Mouse (Mus musculus) liver, adult 2 months (tissue): ENCODE measurements around the gene Per2.

ENCODE experiments used
- CTCF ChIP-seq: fragments of 200-500 bp; IDR thresholded peaks from 2 replicates; pipeline ENCODE4 v1.5.1; 2011; ENCODE audit warnings: low read depth, low read length, control low read depth
- POLR2A ChIP-seq: fragments of 200-500 bp; IDR thresholded peaks from 2 replicates; pipeline ENCODE4 v1.6.1; 2011; ENCODE audit warnings: low read length, control low read depth; ENCODE audit not compliant: insufficient read depth; ENCODE audit errors: extremely low read depth

DNA sequence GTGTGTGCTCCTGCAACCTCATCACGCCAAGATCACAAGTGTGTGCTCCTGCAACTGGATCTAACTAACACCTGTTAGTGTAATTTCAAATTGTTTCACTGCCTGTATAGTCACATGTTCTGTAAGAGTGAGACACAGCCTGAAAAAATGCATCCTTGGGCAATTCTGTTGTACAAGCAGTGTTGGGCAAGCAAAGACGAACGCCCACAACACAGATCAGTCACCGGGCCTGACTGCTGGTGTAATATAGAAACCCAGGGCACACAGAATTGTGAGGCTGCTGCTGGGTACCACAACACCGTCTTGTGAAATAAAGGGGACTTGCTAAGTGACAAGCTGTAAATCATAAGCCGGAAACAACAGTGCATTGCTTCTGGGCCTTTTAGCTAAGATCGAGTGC is 21.6 kb downstream of the Per2 start:
- TF ChIP-seq CTCF (no peak), POLR2A (no peak)
